Mouse (Mus musculus) urinary bladder, postnatal 14 days (tissue): ENCODE data around the gene Gmds.

Experiments
- DNase-seq: peaks from one replicate; pipeline ENCODE4 v3.0.0; 2021; ENCODE audit warnings: low spot score

The Gmds gene

GRCm38 (mm10) chr13:31782063-31782462, 556.5 kb downstream of the Gmds start:
- no peak for DNase-seq

- DNase-seq = no peak
These were observed 558.2 kb downstream of the Gmds start for GRCm38 (mm10) chr13:31780299-31780698.

- DNase-seq = peak; percentile 22
These were observed 559.1 kb downstream of the Gmds start for GRCm38 (mm10) chr13:31779281-31779981.

- DNase-seq = no peak
These were observed 562.8 kb downstream of the Gmds start for GRCm38 (mm10) chr13:31775762-31776161.

GRCm38 (mm10) chr13:31772882-31773281, 565.7 kb downstream of the Gmds start:
- DNase-seq = no peak
